Mouse (Mus musculus): ENCODE measurements around the gene Fbxw8.

GRCm38 (mm10) chr5:118149711-118150110 lies 5.6 kb downstream of the Fbxw8 start:
- TF ChIP-seq POLR2A (IDR thresholded peaks at IDR 0.05; ENCODE audit: control insufficient read depth, low read depth, low read length) (no peak), CTCF (IDR thresholded peaks at IDR 0.05; ENCODE audit: control insufficient read depth, insufficient read depth, insufficient replicate concordance, low read depth, low read length) (no peak)
